Mouse (Mus musculus) heart, embryonic 11.5 days (tissue): ENCODE measurements around the gene Gm21973. TPM values are rescaled to one million over a fixed set of nuclear protein-coding genes. Genes with fewer than 3 reads are reported as not detected.

Experiments
- ATAC-seq: fragments of 200-750 bp; cut with Nextera tagmentation; replicated peaks from 2 replicates; pipeline ENCODE4 v1.8.0; 2017; ENCODE audit warnings: moderate library complexity; ENCODE audit not compliant: insufficient number of reproducible peaks, low FRiP score, low TSS enrichment
- H3K27ac ChIP-seq: fragments of 300-500 bp; sonication (generic); 2 replicates; pipeline ENCODE4 v1.5.1; 2014; ENCODE audit warnings: mild to moderate bottlenecking, low read depth, low read length
- H3K27me3 ChIP-seq: fragments of 300-500 bp; sonication (generic); 2 replicates; pipeline ENCODE4 v1.6.1; 2014; ENCODE audit warnings: mild to moderate bottlenecking, low read length, mixed read lengths; ENCODE audit not compliant: control insufficient read depth, insufficient read depth
- H3K36me3 ChIP-seq: fragments of 300-500 bp; sonication (generic); 2 replicates; pipeline ENCODE4 v1.6.1; 2014; ENCODE audit warnings: mild to moderate bottlenecking, low read length, moderate library complexity, mixed read lengths; ENCODE audit not compliant: control insufficient read depth, insufficient read depth
- H3K4me1 ChIP-seq: fragments of 300-500 bp; sonication (generic); 2 replicates; pipeline ENCODE4 v1.6.1; 2014; ENCODE audit warnings: low read length; ENCODE audit not compliant: control insufficient read depth, insufficient read depth
- H3K4me2 ChIP-seq: fragments of 300-500 bp; sonication (generic); 2 replicates; pipeline ENCODE4 v1.6.1; 2014; ENCODE audit warnings: mild to moderate bottlenecking, moderate library complexity
- H3K4me3 ChIP-seq: fragments of 300-500 bp; sonication (generic); 2 replicates; pipeline ENCODE4 v1.5.1; 2014; ENCODE audit warnings: low read depth, low read length
- H3K9ac ChIP-seq: fragments of 300-500 bp; sonication (generic); 2 replicates; pipeline ENCODE4 v1.6.1; 2014; ENCODE audit warnings: mild to moderate bottlenecking, low read depth, low read length, moderate library complexity
- H3K9me3 ChIP-seq: fragments of 300-500 bp; sonication (generic); replicated peaks from 2 replicates; pipeline ENCODE4 v1.6.1; 2016; ENCODE audit warnings: low read length; ENCODE audit not compliant: control insufficient read depth
- WGBS: fragments of 180-500 bp; shearing (Covaris S2); extraction: QIAGEN DNeasy Blood & Tissue Kit; methylation state at CpG from one replicate; pipeline ENCODE4 v1.1.7; 2014; ENCODE audit not compliant: insufficient replicate concordance; 5-methylcytosine and 5-hydroxymethylcytosine counted together
- polyA plus RNA-seq: library from polyadenylated mRNA; unstranded; fragments of >200 nt; fragmentation: Nextera tagmentation; extraction: Ambion mirVana; gene quantifications from 2 replicates; pipeline ENCODE4 v1.2.1, GENCODE M21; 2014

Gene Gm21973
- polyA plus RNA-seq, 1 experiment from 2014 or later: not detected

GRCm38 (mm10) chr15:10311826-10312225, 13.4 kb upstream of the Gm21973 start:
- no peak overlapping the region for H3K27ac ChIP-seq
- H3K4me1 ChIP-seq: no peaks in the 10 kb centered on the region
- WGBS: 75% methylated on average over 5 of the region's 5 CpGs
- no peak overlapping the region for H3K9ac ChIP-seq
- ATAC-seq: no peak
- no peaks in the 10 kb centered on the region for H3K27me3 ChIP-seq
- no peaks in the 10 kb centered on the region for H3K9me3 ChIP-seq
- no peak overlapping the region for H3K4me2 ChIP-seq
- no peaks in the 10 kb centered on the region for H3K36me3 ChIP-seq
- H3K4me3 ChIP-seq: no peak overlapping the region

DNA sequence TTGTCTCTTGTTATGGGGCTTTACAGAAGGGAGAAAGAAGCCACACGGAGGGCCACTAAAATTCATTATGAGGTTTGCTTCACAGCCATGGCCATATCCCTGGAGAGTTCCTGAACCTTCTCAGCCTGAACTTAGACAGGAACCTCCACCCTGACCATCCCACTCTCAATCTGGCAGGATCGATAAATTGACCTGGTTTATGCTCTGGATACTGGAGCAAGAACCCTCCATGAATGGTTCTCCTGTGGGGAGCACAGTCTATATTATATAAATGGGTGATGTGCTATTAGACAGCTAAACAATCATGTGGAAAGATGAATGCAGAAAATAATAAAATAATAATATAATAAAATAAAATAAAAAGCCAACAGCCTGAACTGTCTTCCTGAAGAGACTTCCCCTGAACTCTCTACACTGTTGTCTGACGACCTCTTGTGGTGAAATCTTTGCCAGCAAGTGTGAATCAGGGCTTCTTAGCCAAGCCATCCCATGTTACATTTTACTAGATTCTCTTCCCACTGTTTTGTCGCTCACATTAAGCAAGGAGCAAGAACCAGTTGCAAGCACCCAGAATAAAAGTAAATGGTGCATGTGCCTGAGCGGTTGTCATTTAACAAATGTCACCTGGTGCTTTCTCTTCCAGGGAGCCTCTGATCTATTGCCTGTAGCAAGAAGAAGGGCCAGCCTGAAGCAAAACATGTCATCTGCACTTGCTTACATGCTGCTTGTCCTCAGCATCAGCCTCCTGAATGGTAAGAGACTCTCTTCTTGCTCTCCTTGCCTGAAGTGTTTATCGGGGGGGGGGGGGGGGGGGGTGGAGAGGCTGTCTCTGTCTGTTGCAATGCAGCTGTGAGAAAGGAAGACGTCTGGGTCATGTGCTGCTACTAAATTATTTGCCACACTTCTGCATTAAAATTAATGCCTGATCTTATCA, 11.4 kb upstream of the Gm21973 start:
- WGBS: 60% methylated on average over 7 of the region's 7 CpGs
- Histone ChIP-seq H3K27ac (no peak overlapping the region), H3K4me2 (no peak overlapping the region), H3K36me3 (no peaks in the 10 kb centered on the region), H3K9ac (no peak overlapping the region), H3K4me3 (no peak overlapping the region), H3K9me3 (no peaks in the 10 kb centered on the region), H3K4me1 (no peaks in the 10 kb centered on the region), H3K27me3 (no peaks in the 10 kb centered on the region)
- no peak for ATAC-seq

GRCm38 (mm10) chr15:10330626-10331025, 5.4 kb downstream of the Gm21973 start:
- no peak for ATAC-seq
- WGBS: 68% methylated on average over 3 of the region's 3 CpGs

DNA sequence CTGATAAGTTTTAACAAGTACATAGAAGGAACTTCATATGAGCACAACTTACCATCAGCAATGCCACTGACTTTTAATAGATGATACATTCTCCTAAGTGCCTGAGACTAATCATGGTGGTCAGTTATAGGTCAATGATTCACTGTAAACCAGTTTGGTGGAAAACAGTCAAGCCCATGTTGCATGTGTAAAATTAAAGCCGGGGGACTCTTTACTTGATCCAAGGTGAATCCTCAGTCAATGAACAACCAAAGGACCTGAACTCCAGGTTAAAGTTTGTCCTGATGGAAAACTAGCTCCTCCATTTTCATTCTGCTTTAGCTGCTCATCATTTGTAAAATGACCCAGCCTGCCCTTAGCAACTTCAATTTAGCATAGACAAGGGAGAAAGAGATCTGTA, 7.4 kb downstream of the Gm21973 start:
- WGBS: 82% methylated on average over 1 of the region's 1 CpGs
- Histone ChIP-seq H3K9ac (no peak overlapping the region), H3K4me3 (no peak overlapping the region), H3K4me1 (no peaks in the 10 kb centered on the region), H3K36me3 (no peaks in the 10 kb centered on the region), H3K27me3 (no peaks in the 10 kb centered on the region), H3K4me2 (no peak overlapping the region), H3K27ac (no peak overlapping the region), H3K9me3 (no peaks in the 10 kb centered on the region)
- no peak for ATAC-seq

More at GRCm38 (mm10) chr15:10330626-10331025, 5.4 kb downstream of the Gm21973 start:
- Histone ChIP-seq H3K27ac (no peak overlapping the region), H3K36me3 (no peaks in the 10 kb centered on the region), H3K27me3 (no peaks in the 10 kb centered on the region), H3K4me3 (no peak overlapping the region), H3K4me2 (no peak overlapping the region), H3K9me3 (no peaks in the 10 kb centered on the region), H3K4me1 (no peaks in the 10 kb centered on the region), H3K9ac (no peak overlapping the region)

- no peak overlapping the region for H3K4me2 ChIP-seq
- H3K9ac ChIP-seq: no peak overlapping the region
- no peaks in the 10 kb centered on the region for H3K36me3 ChIP-seq
- no peak for ATAC-seq
- H3K9me3 ChIP-seq: no peaks in the 10 kb centered on the region
- no peaks in the 10 kb centered on the region for H3K4me1 ChIP-seq
- no peaks in the 10 kb centered on the region for H3K27me3 ChIP-seq
- H3K4me3 ChIP-seq: no peak overlapping the region
- H3K27ac ChIP-seq: no peak overlapping the region
- WGBS: 64% methylated on average over 3 of the region's 3 CpGs
Measured at GRCm38 (mm10) chr15:10338606-10339005, 13.4 kb downstream of the Gm21973 start.

GRCm38 (mm10) chr15:10347044-10347443, 21.9 kb downstream of the Gm21973 start:
- Histone ChIP-seq H3K4me3 (no peak overlapping the region), H3K27ac (no peak overlapping the region), H3K4me2 (no peak overlapping the region), H3K27me3 (no peaks in the 10 kb centered on the region), H3K9ac (no peak overlapping the region), H3K4me1 (no peaks in the 10 kb centered on the region), H3K9me3 (no peaks in the 10 kb centered on the region), H3K36me3 (no peaks in the 10 kb centered on the region)
- no peak for ATAC-seq
- WGBS: 83% methylated on average over 6 of the region's 6 CpGs

GRCm38 (mm10) chr15:10358039-10358948, 33.1 kb downstream of the Gm21973 start, which contains the start of gene Agxt2:
Gene Agxt2 (plus strand): TSS chr15:10358532.
- no peak within 1 kb of the TSS for H3K4me2 ChIP-seq
- H3K27ac ChIP-seq: no peak within 1 kb of the TSS
- no peaks in the 10 kb centered on the region for H3K4me1 ChIP-seq
- H3K36me3 ChIP-seq: no peaks in the 10 kb centered on the region
- no peak within 1 kb of the TSS for H3K9ac ChIP-seq
- H3K4me3 ChIP-seq: no peak within 1 kb of the TSS
- WGBS: 78% methylated on average over 9 of the region's 9 CpGs
- H3K27me3 ChIP-seq: no peaks in the 10 kb centered on the region
- no peaks in the 10 kb centered on the region for H3K9me3 ChIP-seq
- ATAC-seq: no peak

- Histone ChIP-seq H3K9me3 (no peaks in the 10 kb centered on the region), H3K9ac (no peak overlapping the region), H3K4me3 (no peak overlapping the region), H3K4me2 (no peak overlapping the region), H3K4me1 (no peaks in the 10 kb centered on the region), H3K27ac (no peak overlapping the region), H3K36me3 (no peaks in the 10 kb centered on the region), H3K27me3 (no peaks in the 10 kb centered on the region)
- WGBS: 77% methylated on average over 2 of the region's 2 CpGs
- no peak for ATAC-seq
Measured at GRCm38 (mm10) chr15:10366331-10366730, 41.2 kb downstream of the Gm21973 start.
